Mouse (Mus musculus) hindbrain, embryonic 10.5 days (tissue): ENCODE data around the gene Tha1. TPM values are rescaled to one million over a fixed set of nuclear protein-coding genes. Genes with fewer than 3 reads are reported as not detected.

Source experiments
- DNase-seq: peaks from one replicate; pipeline ENCODE4 v3.0.0-alpha.2; 2017; ENCODE audit warnings: low spot score
- H3K27ac ChIP-seq: fragments of 300-500 bp; sonication (generic); 2 replicates; pipeline ENCODE4 v1.5.1; 2016; ENCODE audit warnings: mild to moderate bottlenecking, moderate library complexity
- H3K27me3 ChIP-seq: fragments of 300-500 bp; sonication (generic); 2 replicates; pipeline ENCODE4 v1.6.1; 2016; ENCODE audit warnings: mild to moderate bottlenecking; ENCODE audit not compliant: poor library complexity, insufficient read depth, severe bottlenecking
- H3K36me3 ChIP-seq: fragments of 300-500 bp; sonication (generic); 2 replicates; pipeline ENCODE4 v1.6.1; 2016; ENCODE audit warnings: mild to moderate bottlenecking, moderate library complexity
- H3K4me1 ChIP-seq: fragments of 300-500 bp; sonication (generic); replicated peaks from 2 replicates; pipeline ENCODE4 v1.6.1; 2016; ENCODE audit warnings: mild to moderate bottlenecking
- H3K4me3 ChIP-seq: fragments of 300-500 bp; sonication (generic); 2 replicates; pipeline ENCODE4 v1.5.1; 2016; ENCODE audit warnings: mild to moderate bottlenecking, moderate library complexity
- H3K9me3 ChIP-seq: fragments of 300-500 bp; sonication (generic); 2 replicates; pipeline ENCODE4 v1.6.1; 2016; ENCODE audit warnings: mild to moderate bottlenecking, moderate library complexity
- WGBS: fragments of 180-500 bp; shearing (Covaris S2); methylation state at CpG from one replicate; pipeline ENCODE4 v1.1.7; 2016; 5-methylcytosine and 5-hydroxymethylcytosine counted together
- polyA plus RNA-seq: library from polyadenylated mRNA; unstranded; fragments of >200 nt; fragmentation: Nextera tagmentation; extraction: Ambion mirVana; gene quantifications from 2 replicates; pipeline ENCODE4 v1.2.1, GENCODE M21; 2016

Tha1 gene
- polyA plus RNA-seq: 3.5 and 3.8 TPM in 2 replicates

DNA sequence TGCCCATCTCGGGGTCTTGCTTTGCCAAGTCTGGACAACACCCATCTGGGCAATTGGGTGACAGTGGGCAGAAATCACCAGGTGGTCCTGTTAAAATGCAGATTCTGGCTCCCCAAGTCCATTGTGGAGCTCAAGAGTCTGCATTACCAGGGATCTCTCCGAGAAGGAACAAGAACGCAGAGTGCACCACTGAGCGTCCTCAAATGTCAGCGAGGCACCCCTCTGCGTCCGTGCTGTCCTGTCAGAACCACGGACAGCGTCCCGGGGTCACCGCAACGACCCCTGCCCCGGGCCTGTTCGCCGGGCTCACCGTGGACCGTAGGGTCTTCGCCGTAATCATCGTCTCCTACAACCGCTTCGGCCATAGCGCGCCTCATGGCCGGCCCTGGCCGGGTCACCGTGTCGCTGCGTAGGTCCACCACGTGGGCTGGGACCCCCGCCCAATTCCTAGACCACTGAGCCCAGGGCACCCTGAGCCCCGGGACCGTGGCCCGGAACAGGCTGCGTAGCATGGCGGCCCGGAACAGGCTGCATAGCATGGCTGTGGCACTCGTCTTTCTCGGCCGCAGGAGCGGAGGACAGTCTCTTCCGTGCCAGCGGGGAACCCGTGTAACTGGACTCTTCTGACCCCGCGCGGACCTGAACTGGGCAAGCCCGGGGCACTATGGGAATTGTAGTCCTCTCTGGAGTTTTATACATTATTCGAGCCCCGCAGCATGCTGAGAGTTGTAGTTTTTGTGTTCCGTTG is at the start of gene Tha1:
Tha1 (minus strand) TSS at position 621 of the 748 bp plus-strand sequence.
- Histone ChIP-seq H3K27ac (peak within 1 kb of the TSS; percentile 92), H3K4me1 (peaks cover 58% of the 10 kb centered on the region), H3K36me3 (0 out of 2 replicates have a peak, but pooled peaks cover 6% of the 10 kb centered on the region), H3K9me3 (no peaks in the 10 kb centered on the region), H3K4me3 (peak within 1 kb of the TSS; percentile 83), H3K27me3 (peaks cover 33% of the 10 kb centered on the region)
- DNase-seq: peak; percentile 87
- WGBS: 2% methylated on average over 51 of the region's 51 CpGs

GRCm38 (mm10) chr11:117919211-117919610 is 45.9 kb upstream of the Tha1 start:
- peak; percentile 54 for DNase-seq
- peaks cover 64% of the 10 kb centered on the region for H3K27me3 ChIP-seq

GRCm38 (mm10) chr11:117918541-117918940 is 45.3 kb upstream of the Tha1 start:
- Histone ChIP-seq H3K27ac (peak overlapping the region; percentile 42; the same call in 1 of the 2 replicates), H3K4me3 (no peak overlapping the region), H3K4me1 (peaks cover 43% of the 10 kb centered on the region), H3K9me3 (peaks cover 12% of the 10 kb centered on the region), H3K27me3 (peaks cover 69% of the 10 kb centered on the region), H3K36me3 (no peaks in the 10 kb centered on the region)
- no peak for DNase-seq
- WGBS: 66% methylated on average over 11 of the region's 11 CpGs

More at GRCm38 (mm10) chr11:117919211-117919610, 45.9 kb upstream of the Tha1 start:
- Histone ChIP-seq H3K9me3 (peaks cover 12% of the 10 kb centered on the region), H3K4me3 (no peak overlapping the region), H3K36me3 (no peaks in the 10 kb centered on the region), H3K4me1 (peaks cover 39% of the 10 kb centered on the region), H3K27ac (peak overlapping the region; percentile 42)
- 5% methylated on average over 5 of the region's 5 CpGs for WGBS

- H3K4me1 ChIP-seq: peaks cover 41% of the 10 kb centered on the region
- H3K27ac ChIP-seq: no peak overlapping the region
- no peak overlapping the region for H3K4me3 ChIP-seq
- WGBS: 95% methylated on average over 7 of the region's 7 CpGs
- peaks cover 12% of the 10 kb centered on the region for H3K9me3 ChIP-seq
- no peaks in the 10 kb centered on the region for H3K36me3 ChIP-seq
- peaks cover 59% of the 10 kb centered on the region for H3K27me3 ChIP-seq
- DNase-seq: no peak
Observed at GRCm38 (mm10) chr11:117915837-117916236, 42.6 kb upstream of the Tha1 start.

- Histone ChIP-seq H3K36me3 (no peaks in the 10 kb centered on the region), H3K27me3 (peaks cover 61% of the 10 kb centered on the region), H3K4me3 (no peak overlapping the region), H3K4me1 (peaks cover 41% of the 10 kb centered on the region), H3K27ac (no peak overlapping the region), H3K9me3 (peaks cover 12% of the 10 kb centered on the region)
- no peak for DNase-seq
- 40% methylated on average over 1 of the region's 1 CpGs for WGBS
Observed at GRCm38 (mm10) chr11:117915341-117915740, 42.1 kb upstream of the Tha1 start.

- DNase-seq: no peak
- Histone ChIP-seq H3K4me3 (no peak overlapping the region), H3K4me1 (peaks cover 37% of the 10 kb centered on the region), H3K27ac (peak overlapping the region; percentile 46), H3K9me3 (peaks cover 12% of the 10 kb centered on the region), H3K27me3 (peaks cover 57% of the 10 kb centered on the region), H3K36me3 (no peaks in the 10 kb centered on the region)
- WGBS: 75% methylated on average over 12 of the region's 12 CpGs
Observed at GRCm38 (mm10) chr11:117914531-117914930, 41.2 kb upstream of the Tha1 start.

GRCm38 (mm10) chr11:117912684-117913352 is 39.5 kb upstream of the Tha1 start:
- WGBS: 31% methylated on average over 13 of the region's 13 CpGs
- Histone ChIP-seq H3K4me1 (peaks cover 20% of the 10 kb centered on the region), H3K27ac (peak overlapping the region; percentile 74), H3K9me3 (peaks cover 12% of the 10 kb centered on the region), H3K36me3 (no peaks in the 10 kb centered on the region), H3K4me3 (peak overlapping the region; percentile 30), H3K27me3 (peaks cover 43% of the 10 kb centered on the region)
- peak; percentile 75 for DNase-seq

DNA sequence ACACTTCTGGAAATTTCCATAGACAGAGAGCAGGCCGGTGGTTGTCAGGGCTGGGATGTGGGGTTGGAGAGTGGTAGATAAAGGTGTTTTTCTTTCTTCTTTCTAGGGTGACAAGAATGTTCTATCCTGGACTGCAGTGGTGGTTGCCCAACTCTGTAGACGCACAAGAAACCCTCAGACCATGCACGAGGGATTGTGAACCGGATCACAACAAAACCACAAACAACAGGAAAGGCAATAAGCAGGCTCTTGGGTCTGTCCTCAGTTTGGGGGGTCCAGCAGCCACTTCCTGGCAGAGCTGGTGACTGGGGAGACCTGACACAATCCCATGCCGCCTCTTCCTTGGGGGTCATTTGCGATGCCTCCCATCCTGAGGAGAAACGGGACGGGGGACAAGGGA is 36.1 kb upstream of the Tha1 start:
- no peak overlapping the region; the same call in 1 of the 2 replicates for H3K27ac ChIP-seq
- no peaks in the 10 kb centered on the region for H3K36me3 ChIP-seq
- no peak overlapping the region for H3K4me3 ChIP-seq
- H3K27me3 ChIP-seq: peaks cover 22% of the 10 kb centered on the region; the same call in 1 of the 2 replicates
- no peak for DNase-seq
- WGBS: 92% methylated on average over 8 of the region's 8 CpGs
- peaks cover 21% of the 10 kb centered on the region for H3K4me1 ChIP-seq
- H3K9me3 ChIP-seq: no peaks in the 10 kb centered on the region

GRCm38 (mm10) chr11:117904442-117904841 is 31.2 kb upstream of the Tha1 start:
- WGBS: 87% methylated on average over 8 of the region's 8 CpGs
- no peaks in the 10 kb centered on the region for H3K36me3 ChIP-seq
- peaks cover 7% of the 10 kb centered on the region; the same call in 1 of the 2 replicates for H3K9me3 ChIP-seq
- no peak for DNase-seq
- H3K4me1 ChIP-seq: peaks cover 9% of the 10 kb centered on the region; the same call in 1 of the 2 replicates
- H3K27me3 ChIP-seq: no peaks in the 10 kb centered on the region
- no peak overlapping the region for H3K4me3 ChIP-seq
- H3K27ac ChIP-seq: no peak overlapping the region

- WGBS: 72% methylated on average over 2 of the region's 2 CpGs
- peaks cover 9% of the 10 kb centered on the region; the same call in 1 of the 2 replicates for H3K4me1 ChIP-seq
- 0 out of 2 replicates have a peak overlapping the region, but pooled peaks have one; percentile 18 for H3K27ac ChIP-seq
- no peak overlapping the region for H3K4me3 ChIP-seq
- no peak for DNase-seq
- peaks cover 7% of the 10 kb centered on the region; the same call in 1 of the 2 replicates for H3K9me3 ChIP-seq
- no peaks in the 10 kb centered on the region for H3K27me3 ChIP-seq
- no peaks in the 10 kb centered on the region for H3K36me3 ChIP-seq
Observed at GRCm38 (mm10) chr11:117902282-117902681, 29.0 kb upstream of the Tha1 start.

DNA sequence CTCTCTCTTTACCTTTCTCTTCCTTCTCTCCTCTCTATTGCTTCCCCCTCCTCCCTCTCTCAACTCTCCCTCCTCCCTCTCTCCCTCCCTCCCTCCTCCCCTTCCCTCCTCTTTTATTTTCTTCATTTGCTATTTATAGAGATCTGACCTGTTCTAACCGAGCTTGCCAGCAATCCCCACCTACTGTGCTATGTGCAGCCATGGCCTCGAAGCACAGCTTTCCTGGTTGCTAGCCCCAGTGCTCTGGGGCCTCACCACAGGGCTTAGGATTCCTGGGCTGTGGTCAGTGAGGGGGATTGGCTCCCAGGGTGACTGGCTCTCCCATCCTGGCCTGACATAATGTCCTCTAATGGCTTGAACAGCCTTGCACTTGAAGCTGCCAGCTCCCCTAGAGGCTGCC is 23.3 kb upstream of the Tha1 start:
- Histone ChIP-seq H3K4me1 (peaks cover 3% of the 10 kb centered on the region), H3K27ac (no peak overlapping the region), H3K4me3 (no peak overlapping the region), H3K27me3 (peaks cover 39% of the 10 kb centered on the region), H3K36me3 (no peaks in the 10 kb centered on the region), H3K9me3 (peaks cover 7% of the 10 kb centered on the region; the same call in 1 of the 2 replicates)
- 52% methylated on average over 2 of the region's 2 CpGs for WGBS
- DNase-seq: no peak

DNA sequence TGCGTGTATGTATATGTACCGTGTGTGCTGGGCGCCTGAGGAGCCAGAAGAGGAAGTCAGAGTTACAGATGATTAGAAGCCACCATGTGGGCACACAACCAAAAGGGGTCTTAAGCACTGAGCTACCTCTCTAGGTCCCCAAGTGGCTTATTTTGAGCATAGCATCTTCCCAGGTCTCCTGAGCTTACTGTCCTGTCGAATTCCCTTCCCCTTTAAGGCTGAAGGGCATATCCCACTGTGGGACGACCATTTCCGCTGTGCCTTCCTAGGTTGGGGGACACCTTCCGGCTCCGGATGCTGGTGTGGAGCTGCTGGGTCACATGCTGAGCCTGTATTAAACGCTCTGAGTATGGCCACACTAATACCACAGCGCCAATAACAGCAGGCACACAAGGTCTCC is 21.4 kb upstream of the Tha1 start:
- Histone ChIP-seq H3K36me3 (no peaks in the 10 kb centered on the region), H3K4me3 (no peak overlapping the region), H3K9me3 (no peaks in the 10 kb centered on the region), H3K27ac (no peak overlapping the region), H3K4me1 (peaks cover 22% of the 10 kb centered on the region), H3K27me3 (peaks cover 58% of the 10 kb centered on the region)
- 62% methylated on average over 10 of the region's 10 CpGs for WGBS
- no peak for DNase-seq

DNA sequence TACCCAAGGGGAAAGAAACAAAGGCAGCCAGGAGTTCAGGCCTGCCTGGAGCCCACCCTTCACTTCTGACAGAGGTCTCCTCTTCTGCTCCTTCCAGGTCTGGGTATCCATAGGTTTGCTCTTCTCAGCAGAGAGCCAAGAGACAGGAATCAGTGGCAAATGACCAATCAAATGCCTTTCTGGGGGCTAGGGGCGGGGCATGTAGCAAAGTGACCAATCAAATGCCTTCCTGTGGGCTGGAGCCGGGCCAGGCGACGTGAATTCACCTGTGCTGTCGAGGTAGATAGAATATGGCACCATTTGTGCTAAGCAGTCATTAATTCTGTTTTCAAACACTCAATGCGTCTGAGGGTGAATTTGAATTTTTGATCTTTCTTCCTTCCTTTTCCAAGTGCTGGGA is 18.9 kb upstream of the Tha1 start:
- peaks cover 82% of the 10 kb centered on the region for H3K27me3 ChIP-seq
- WGBS: 55% methylated on average over 6 of the region's 6 CpGs
- no peak for DNase-seq

More for the DNA sequence above, 18.9 kb upstream of the Tha1 start:
- H3K4me3 ChIP-seq: no peak overlapping the region
- H3K9me3 ChIP-seq: no peaks in the 10 kb centered on the region
- H3K27ac ChIP-seq: no peak overlapping the region
- peaks cover 40% of the 10 kb centered on the region for H3K4me1 ChIP-seq
- no peaks in the 10 kb centered on the region for H3K36me3 ChIP-seq
